Mouse (Mus musculus) cerebellum, adult 2 months (tissue): ENCODE data around the gene Scd3.
"Not testable (repeated sequence)": the region's sequence is repeated elsewhere in the genome, so short reads cannot be mapped to it uniquely, and the experiment has no call there.

Experiments
- CTCF ChIP-seq: fragments of 200-500 bp; IDR thresholded peaks from 2 replicates; pipeline ENCODE4 v1.5.1; 2011; ENCODE audit warnings: low read depth, mild to moderate bottlenecking, control low read depth, low read length, moderate library complexity, borderline replicate concordance; ENCODE audit not compliant: insufficient read depth
- POLR2A ChIP-seq: fragments of 200-500 bp; IDR thresholded peaks from 2 replicates; pipeline ENCODE4 v1.6.1; 2011; ENCODE audit warnings: low read length, control low read depth, borderline replicate concordance; ENCODE audit not compliant: insufficient read depth

- TF ChIP-seq CTCF, POLR2A: not testable (repeated sequence)
Observed at GRCm38 (mm10) chr19:44281825-44282447, 78.9 kb downstream of the Scd3 start.
